Mouse (Mus musculus) G1E (cell line): ENCODE results near the gene Ermap.

ENCODE experiments used
- CTCF ChIP-seq: IDR thresholded peaks from 2 replicates; pipeline ENCODE4 v1.5.1; 2012; ENCODE audit warnings: low read depth, low read length, inconsistent platforms, mixed read lengths
- POLR2AphosphoS5 ChIP-seq: IDR thresholded peaks from 2 replicates; pipeline ENCODE4 v1.6.1; 2012; ENCODE audit warnings: low read depth, low read length, inconsistent platforms; ENCODE audit not compliant: insufficient replicate concordance

DNA sequence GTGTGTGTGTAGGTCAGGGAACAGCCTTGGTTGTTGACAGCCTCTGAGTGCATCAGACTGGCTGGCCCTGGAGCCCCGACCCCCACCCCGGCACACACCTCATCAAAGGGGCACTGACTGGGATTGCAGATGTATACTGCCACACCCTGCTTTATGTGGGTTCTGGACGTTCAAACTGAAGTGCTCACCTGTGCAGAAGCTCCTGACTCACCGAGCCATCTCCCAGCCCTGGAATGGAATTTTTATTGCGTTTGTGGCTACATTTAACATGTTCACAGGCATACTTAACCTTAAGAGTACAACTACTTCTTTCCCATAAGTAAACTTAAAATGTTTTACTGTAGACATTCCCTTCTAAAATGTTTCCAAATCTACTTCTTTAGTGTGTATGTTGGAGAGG is 31.9 kb downstream of the Ermap start:
- no peak for TF ChIP-seq CTCF
- TF ChIP-seq POLR2AphosphoS5, result no peak
